Mouse (Mus musculus) CH12F3 (cell line): ENCODE measurements around the gene Dpp10.

Source experiments
- in situ Hi-C: fragments of 300-500 bp; cut with MboI; formaldehyde crosslinking; loops from 2 replicates; pipeline ENCODE4 v1.14.3; 2020; ENCODE audit warnings: low sequenced_read_pairs

Gene Dpp10

GRCm38 (mm10) chr1:124044925-124045640, at the start of gene Dpp10:
TSS of gene Dpp10 (minus strand) at chr1:124045559.
- in situ Hi-C loops, result no loop called here

- in situ Hi-C loops, result no loop called here
Measured at GRCm38 (mm10) chr1:124048544-124048943, 3.2 kb upstream of the Dpp10 start.

- in situ Hi-C loops, result no loop called here
Measured at GRCm38 (mm10) chr1:124045761-124046300, 472 bp upstream of the Dpp10 start.

GRCm38 (mm10) chr1:124044161-124044560, 1.2 kb downstream of the Dpp10 start:
- in situ Hi-C loops, result no loop called here

- in situ Hi-C loops, result no loop called here
Measured at GRCm38 (mm10) chr1:124043421-124043820, 1.9 kb downstream of the Dpp10 start.

- in situ Hi-C loops, result no loop called here
Measured at GRCm38 (mm10) chr1:124041559-124041958, 3.8 kb downstream of the Dpp10 start.

GRCm38 (mm10) chr1:124035306-124035990, 9.9 kb downstream of the Dpp10 start:
- in situ Hi-C loops, result no loop called here

- in situ Hi-C loops, result no loop called here
Measured at GRCm38 (mm10) chr1:124032677-124033076, 12.7 kb downstream of the Dpp10 start.

GRCm38 (mm10) chr1:124031968-124032367, 13.4 kb downstream of the Dpp10 start:
- in situ Hi-C loops, result no loop called here

- in situ Hi-C loops, result no loop called here
Measured at GRCm38 (mm10) chr1:124002797-124003196, 42.6 kb downstream of the Dpp10 start.

- in situ Hi-C loops, result no loop called here
Measured at GRCm38 (mm10) chr1:123995780-123996179, 49.6 kb downstream of the Dpp10 start.

GRCm38 (mm10) chr1:123985324-123986024, 59.9 kb downstream of the Dpp10 start:
- in situ Hi-C loops, result no loop called here

- in situ Hi-C loops, result no loop called here
Measured at GRCm38 (mm10) chr1:123978597-123978996, 66.8 kb downstream of the Dpp10 start.

- in situ Hi-C loops, result no loop called here
Measured at GRCm38 (mm10) chr1:123974621-123975020, 70.7 kb downstream of the Dpp10 start.

- in situ Hi-C loops, result no loop called here
Measured at GRCm38 (mm10) chr1:123946149-123946548, 99.2 kb downstream of the Dpp10 start.

- in situ Hi-C loops, result no loop called here
Measured at GRCm38 (mm10) chr1:123940826-123941225, 104.5 kb downstream of the Dpp10 start.

GRCm38 (mm10) chr1:123933812-123934727, 111.3 kb downstream of the Dpp10 start:
- in situ Hi-C loops, result no loop called here

- in situ Hi-C loops, result no loop called here
Measured at GRCm38 (mm10) chr1:123928003-123928370, 117.4 kb downstream of the Dpp10 start.

- in situ Hi-C loops, result no loop called here
Measured at GRCm38 (mm10) chr1:123927278-123928002, 117.9 kb downstream of the Dpp10 start.

- in situ Hi-C loops, result no loop called here
Measured at GRCm38 (mm10) chr1:123924905-123925304, 120.5 kb downstream of the Dpp10 start.
